Mouse (Mus musculus): ENCODE results near the gene March1. TPM values are rescaled to one million over a fixed set of nuclear protein-coding genes. Genes with fewer than 3 reads are reported as not detected.

March1 gene
- polyA plus RNA-seq, 1 experiment from 2014 or later: 0.45 TPM

DNA sequence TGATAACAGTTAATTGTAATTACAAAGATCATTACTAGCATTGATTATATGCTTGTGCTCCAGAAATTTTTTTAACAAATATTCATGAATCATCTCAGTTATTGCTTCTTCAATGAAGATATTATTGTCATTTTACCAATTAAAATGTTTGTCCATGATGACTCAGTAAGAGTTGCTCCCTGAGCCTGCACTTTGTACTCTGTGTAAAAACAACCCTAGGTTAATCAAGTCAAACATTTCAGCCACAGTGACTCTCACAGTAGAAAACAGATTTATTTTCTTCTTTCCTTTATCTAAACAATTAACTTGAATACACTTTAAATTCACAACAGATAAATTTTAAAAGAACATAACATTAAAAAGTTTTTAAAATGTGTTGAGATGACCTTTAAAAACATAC, 708.7 kb downstream of the March1 start:
- Histone ChIP-seq H3K27ac (no peak overlapping the region), H3K4me3 (replicated peaks) (no peak overlapping the region), H3K4me1 (replicated peaks) (no peaks in the 10 kb centered on the region), H3K9me3 (replicated peaks) (no peaks in the 10 kb centered on the region), H3K27me3 (no peaks in the 10 kb centered on the region), H3K4me2 (no peak overlapping the region), H3K9ac (no peak overlapping the region), H3K36me3 (no peaks in the 10 kb centered on the region)
- ATAC-seq (ENCODE audit: low read depth) (no peak), DNase-seq (no peak)

DNA sequence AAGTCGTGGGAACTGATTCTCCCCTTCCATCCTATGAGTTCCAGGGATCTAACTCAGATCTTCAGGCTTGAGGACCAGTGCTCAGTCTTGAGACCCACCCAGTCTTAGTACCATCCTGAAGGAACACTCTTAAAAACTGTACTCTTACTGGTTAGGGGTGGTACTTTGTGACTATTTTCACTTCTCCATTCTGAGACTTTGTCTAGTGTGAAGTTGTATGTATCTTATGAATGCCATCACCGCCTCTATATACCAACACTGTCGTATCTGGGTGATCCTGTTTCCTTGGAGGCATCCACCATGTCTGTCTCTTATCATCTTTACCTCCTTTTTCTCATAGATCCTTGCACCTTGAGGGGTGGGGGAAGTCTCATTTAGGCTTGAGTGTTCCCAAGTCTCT, 714.5 kb downstream of the March1 start:
- WGBS (ENCODE audit: insufficient replicate concordance): 57% methylated on average over 3 of the region's 3 CpGs
- Histone ChIP-seq H3K4me2 (no peak overlapping the region), H3K4me3 (replicated peaks) (no peak overlapping the region), H3K36me3 (no peaks in the 10 kb centered on the region), H3K27me3 (no peaks in the 10 kb centered on the region), H3K4me1 (replicated peaks) (no peaks in the 10 kb centered on the region), H3K9ac (no peak overlapping the region), H3K9me3 (replicated peaks) (no peaks in the 10 kb centered on the region), H3K27ac (no peak overlapping the region)
- DNase-seq (no peak), ATAC-seq (ENCODE audit: low read depth) (no peak)

DNA sequence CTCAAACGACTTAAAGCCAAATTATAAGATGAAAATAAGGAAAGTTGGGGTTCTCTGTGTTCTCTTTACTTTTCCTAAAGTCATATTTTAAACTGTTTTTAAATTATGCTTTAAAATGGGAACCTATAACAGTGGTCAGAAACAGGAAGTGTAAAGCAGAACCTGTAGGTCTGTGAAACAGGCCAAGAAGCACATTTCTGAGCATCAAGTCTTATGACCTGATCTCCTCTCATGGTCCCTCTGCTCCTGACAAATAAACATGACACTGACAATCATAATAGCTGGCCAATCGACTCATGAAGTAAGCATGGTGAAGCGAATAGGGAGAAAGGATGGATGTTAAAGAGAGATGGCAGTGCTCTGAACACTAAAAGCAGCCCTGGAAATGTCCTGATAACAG, 716.6 kb downstream of the March1 start:
- H3K4me3 ChIP-seq (replicated peaks): no peak overlapping the region
- no peak overlapping the region for H3K4me2 ChIP-seq
- H3K4me1 ChIP-seq (replicated peaks): no peaks in the 10 kb centered on the region
- no peak for ATAC-seq (ENCODE audit: low read depth)
- 40% methylated on average over 3 of the region's 3 CpGs for WGBS (ENCODE audit: insufficient replicate concordance)
- H3K36me3 ChIP-seq: no peaks in the 10 kb centered on the region
- H3K9me3 ChIP-seq (replicated peaks): no peaks in the 10 kb centered on the region
- no peak for DNase-seq
- no peak overlapping the region for H3K27ac ChIP-seq
- no peak overlapping the region for H3K9ac ChIP-seq
- H3K27me3 ChIP-seq: no peaks in the 10 kb centered on the region

DNA sequence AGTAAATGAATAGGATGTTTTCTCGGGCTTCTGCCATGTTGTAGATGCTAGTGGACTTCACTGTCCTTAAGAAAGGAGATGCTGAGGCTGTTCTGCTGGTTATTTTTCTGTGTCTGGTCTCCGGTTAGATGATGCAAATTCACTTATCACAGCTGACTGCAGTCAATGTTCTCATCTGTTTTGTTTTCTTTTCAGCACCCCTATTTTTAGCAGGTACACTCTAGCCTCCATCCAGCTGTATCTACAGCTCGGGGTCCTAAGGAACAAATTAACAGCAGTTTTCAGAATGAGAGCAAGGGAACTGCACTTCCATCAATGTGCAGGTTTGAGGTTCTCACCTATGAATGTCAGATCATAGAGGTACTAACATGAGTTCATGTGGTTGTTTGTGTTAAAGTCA, 721.9 kb downstream of the March1 start:
- DNase-seq: no peak

DNA sequence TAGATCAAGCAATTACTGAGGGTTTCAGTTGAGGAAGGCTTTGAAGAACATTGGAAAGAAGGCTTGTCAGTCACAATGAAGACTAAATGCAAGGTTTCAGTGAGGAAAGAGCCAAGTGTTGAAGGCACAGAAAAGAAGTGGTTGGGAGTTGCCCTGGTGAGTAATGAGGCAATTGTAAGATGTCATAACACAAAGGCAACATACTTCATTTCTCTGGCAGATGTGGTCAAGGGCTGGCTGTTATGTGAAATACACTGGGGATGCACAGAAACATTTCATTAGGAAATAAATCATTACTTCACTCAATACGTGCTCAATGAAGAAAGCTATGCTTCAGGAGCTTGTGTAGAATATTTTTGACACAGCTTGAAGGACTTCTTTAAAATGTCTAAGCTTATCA, 725.2 kb downstream of the March1 start:
- Histone ChIP-seq H3K4me1 (replicated peaks) (no peaks in the 10 kb centered on the region), H3K36me3 (no peaks in the 10 kb centered on the region), H3K27ac (no peak overlapping the region), H3K4me3 (replicated peaks) (no peak overlapping the region), H3K4me2 (no peak overlapping the region), H3K27me3 (no peaks in the 10 kb centered on the region), H3K9ac (no peak overlapping the region), H3K9me3 (replicated peaks) (no peaks in the 10 kb centered on the region)
- ATAC-seq (ENCODE audit: low read depth) (no peak), DNase-seq (no peak)
- WGBS (ENCODE audit: insufficient replicate concordance): 64% methylated on average over 1 of the region's 1 CpGs

More for the DNA sequence above, 721.9 kb downstream of the March1 start:
- H3K4me3 ChIP-seq (replicated peaks): no peak overlapping the region
- no peaks in the 10 kb centered on the region for H3K36me3 ChIP-seq
- no peaks in the 10 kb centered on the region for H3K9me3 ChIP-seq (replicated peaks)
- 57% methylated on average over 3 of the region's 3 CpGs for WGBS (ENCODE audit: insufficient replicate concordance)
- no peak overlapping the region for H3K27ac ChIP-seq
- ATAC-seq (ENCODE audit: low read depth): no peak
- H3K27me3 ChIP-seq: no peaks in the 10 kb centered on the region
- H3K9ac ChIP-seq: no peak overlapping the region
- H3K4me1 ChIP-seq (replicated peaks): no peaks in the 10 kb centered on the region
- H3K4me2 ChIP-seq: no peak overlapping the region

DNA sequence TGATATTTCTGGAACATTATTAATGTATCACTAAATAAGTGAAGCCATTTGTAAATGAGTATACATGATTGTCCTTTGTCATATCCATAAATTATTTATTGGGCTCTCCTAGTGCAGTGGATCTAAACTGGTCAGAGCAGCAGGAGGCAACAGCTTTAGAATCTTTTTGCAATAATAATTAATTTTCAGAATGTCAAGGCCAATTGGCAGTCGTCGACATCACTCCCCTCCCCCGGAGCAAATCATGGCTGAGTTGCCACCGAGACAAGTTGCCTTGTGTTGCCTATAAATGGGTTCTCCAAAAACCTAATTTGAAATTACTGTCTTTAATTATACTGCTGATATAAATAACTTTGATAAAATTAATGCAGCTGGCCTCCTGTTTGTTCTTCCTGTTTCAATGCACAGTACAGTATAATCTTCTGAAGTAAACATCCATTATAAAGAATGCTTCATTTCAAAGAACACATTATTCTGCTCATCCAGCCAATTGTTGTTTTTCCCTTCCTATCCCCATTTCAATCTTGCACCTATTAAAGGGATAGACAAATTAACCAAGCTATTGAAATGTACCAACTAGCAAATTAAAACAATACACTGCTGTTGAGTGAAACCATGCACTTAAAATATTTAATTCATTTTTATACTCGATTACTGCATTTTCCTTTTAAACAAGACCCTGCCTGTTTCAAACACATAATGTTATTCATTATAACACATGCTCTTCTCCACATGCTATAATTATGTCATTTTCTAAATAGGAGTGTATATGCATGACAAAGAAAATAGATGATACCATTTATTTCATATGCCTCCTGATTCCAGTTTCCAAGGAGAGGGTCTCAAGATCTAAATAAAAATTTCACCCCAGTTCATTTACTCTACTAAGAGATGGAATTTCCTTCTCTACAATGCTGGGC, 745.4 kb downstream of the March1 start:
- no peak overlapping the region for H3K27ac ChIP-seq
- no peaks in the 10 kb centered on the region for H3K9me3 ChIP-seq (replicated peaks)
- no peak overlapping the region for H3K4me3 ChIP-seq (replicated peaks)
- DNase-seq (no peak), ATAC-seq (ENCODE audit: low read depth) (no peak)
- no peak overlapping the region for H3K9ac ChIP-seq
- WGBS (ENCODE audit: insufficient replicate concordance): 64% methylated on average over 5 of the region's 5 CpGs
- H3K36me3 ChIP-seq: no peaks in the 10 kb centered on the region
- no peaks in the 10 kb centered on the region for H3K27me3 ChIP-seq
- no peak overlapping the region for H3K4me2 ChIP-seq
- H3K4me1 ChIP-seq (replicated peaks): no peaks in the 10 kb centered on the region

DNA sequence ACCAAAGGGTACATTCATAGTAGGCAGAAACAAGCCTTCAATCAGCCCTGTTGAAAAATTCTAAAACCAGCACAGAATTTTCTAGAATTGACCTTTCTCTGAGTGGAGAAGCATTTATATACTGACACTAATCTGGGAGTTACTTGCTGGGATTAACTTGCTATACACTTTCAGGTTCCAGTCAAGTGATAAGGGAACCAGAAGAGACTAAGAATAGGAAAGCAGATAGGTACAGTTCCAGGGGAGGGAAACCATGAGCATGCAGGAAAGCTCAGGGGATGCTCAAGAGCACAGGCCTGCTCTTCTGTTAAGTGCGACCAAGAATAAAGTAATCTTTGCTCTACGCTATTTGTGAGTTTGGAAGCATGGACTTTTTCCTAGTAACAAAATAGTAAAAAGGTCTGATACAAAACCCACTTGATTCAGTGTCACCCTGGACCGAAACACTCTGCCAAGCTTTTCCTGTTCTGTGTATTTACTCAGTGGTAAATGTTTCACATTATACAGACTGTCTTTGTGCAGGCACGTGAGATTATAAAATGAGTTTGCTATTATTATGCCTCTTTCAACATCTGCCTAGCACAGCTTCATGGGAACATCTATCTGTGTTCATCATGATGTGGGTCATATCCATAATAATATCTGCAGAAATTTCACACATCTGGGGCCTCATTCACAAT, 766.1 kb downstream of the March1 start:
- Histone ChIP-seq H3K4me2 (no peak overlapping the region), H3K9ac (no peak overlapping the region), H3K4me1 (replicated peaks) (no peaks in the 10 kb centered on the region), H3K27ac (no peak overlapping the region), H3K36me3 (no peaks in the 10 kb centered on the region), H3K27me3 (no peaks in the 10 kb centered on the region), H3K4me3 (replicated peaks) (no peak overlapping the region), H3K9me3 (replicated peaks) (no peaks in the 10 kb centered on the region)
- 60% methylated on average over 4 of the region's 4 CpGs for WGBS (ENCODE audit: insufficient replicate concordance)
- DNase-seq (no peak), ATAC-seq (ENCODE audit: low read depth) (no peak)

DNA sequence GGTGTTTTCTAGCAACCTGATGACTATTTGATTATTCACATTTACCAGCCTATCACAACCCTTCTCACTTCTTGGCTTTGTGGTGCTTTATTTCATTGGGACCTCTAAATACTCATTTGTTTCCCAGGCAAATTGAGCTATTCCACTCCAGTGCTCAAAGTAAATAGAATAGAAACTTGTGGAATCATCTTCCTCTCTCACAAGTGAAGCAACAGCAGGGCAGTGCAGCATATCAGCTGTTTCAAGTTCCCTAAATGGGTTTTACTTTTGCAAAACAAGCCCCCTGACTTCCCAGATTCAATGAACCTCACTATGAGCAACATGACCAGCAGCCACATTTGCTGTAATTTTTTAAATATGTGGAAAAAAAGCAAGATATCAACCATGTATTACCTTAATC, 768.3 kb downstream of the March1 start:
- Histone ChIP-seq H3K4me2 (no peak overlapping the region), H3K9me3 (replicated peaks) (no peaks in the 10 kb centered on the region), H3K27ac (no peak overlapping the region), H3K4me3 (replicated peaks) (no peak overlapping the region), H3K36me3 (no peaks in the 10 kb centered on the region), H3K4me1 (replicated peaks) (no peaks in the 10 kb centered on the region), H3K9ac (no peak overlapping the region), H3K27me3 (no peaks in the 10 kb centered on the region)
- DNase-seq: no peak
- no peak for ATAC-seq (ENCODE audit: low read depth)

DNA sequence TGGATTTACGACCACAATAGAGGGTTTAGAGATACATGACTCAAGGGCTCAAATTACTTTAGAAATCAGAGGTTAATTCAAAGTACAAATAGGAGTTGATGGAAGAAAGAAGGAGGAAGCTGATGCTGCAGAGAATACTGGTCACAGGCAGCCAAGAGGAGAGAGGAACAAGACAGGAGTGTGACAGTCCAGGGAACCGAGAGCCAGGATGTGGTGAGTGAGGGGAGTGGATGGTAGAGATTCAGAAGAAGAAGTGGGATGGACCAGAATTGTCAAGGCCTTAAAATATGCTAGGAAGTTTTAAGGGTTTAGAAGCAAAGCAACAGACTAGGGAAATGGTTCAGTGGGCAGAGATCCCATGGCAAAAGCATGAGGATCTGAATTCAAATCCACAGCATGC, 771.0 kb downstream of the March1 start:
- Histone ChIP-seq H3K9ac (no peak overlapping the region), H3K9me3 (replicated peaks) (no peaks in the 10 kb centered on the region), H3K27ac (no peak overlapping the region), H3K4me3 (replicated peaks) (no peak overlapping the region), H3K36me3 (no peaks in the 10 kb centered on the region), H3K4me1 (replicated peaks) (no peaks in the 10 kb centered on the region), H3K27me3 (no peaks in the 10 kb centered on the region), H3K4me2 (no peak overlapping the region)
- ATAC-seq (ENCODE audit: low read depth) (no peak), DNase-seq (no peak)
- WGBS (ENCODE audit: insufficient replicate concordance): 41% methylated on average over 2 of the region's 2 CpGs

DNA sequence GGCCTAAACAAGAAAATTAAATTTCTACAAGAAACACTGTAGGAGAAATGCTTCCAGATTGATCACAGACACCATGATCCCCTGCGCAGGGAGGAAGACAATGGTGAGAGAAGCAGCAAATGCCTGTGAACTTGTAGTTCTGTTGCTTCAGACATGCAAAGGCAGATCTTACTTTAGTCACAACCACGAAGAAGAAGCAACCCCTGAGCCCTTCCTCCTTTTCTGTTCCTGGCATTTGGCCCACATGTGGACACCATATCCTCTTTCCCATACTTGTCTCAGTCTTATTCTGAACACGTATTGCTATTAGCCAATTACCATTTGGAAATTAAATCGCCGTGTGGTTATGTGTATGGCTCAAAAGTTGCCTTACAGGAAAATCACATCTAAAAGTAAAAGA, 773.9 kb downstream of the March1 start:
- Histone ChIP-seq H3K9me3 (replicated peaks) (no peaks in the 10 kb centered on the region), H3K4me3 (replicated peaks) (no peak overlapping the region), H3K27me3 (no peaks in the 10 kb centered on the region), H3K36me3 (no peaks in the 10 kb centered on the region), H3K9ac (no peak overlapping the region), H3K4me1 (replicated peaks) (no peaks in the 10 kb centered on the region), H3K4me2 (no peak overlapping the region), H3K27ac (no peak overlapping the region)
- WGBS (ENCODE audit: insufficient replicate concordance): 66% methylated on average over 5 of the region's 5 CpGs
- ATAC-seq (ENCODE audit: low read depth) (no peak), DNase-seq (no peak)

DNA sequence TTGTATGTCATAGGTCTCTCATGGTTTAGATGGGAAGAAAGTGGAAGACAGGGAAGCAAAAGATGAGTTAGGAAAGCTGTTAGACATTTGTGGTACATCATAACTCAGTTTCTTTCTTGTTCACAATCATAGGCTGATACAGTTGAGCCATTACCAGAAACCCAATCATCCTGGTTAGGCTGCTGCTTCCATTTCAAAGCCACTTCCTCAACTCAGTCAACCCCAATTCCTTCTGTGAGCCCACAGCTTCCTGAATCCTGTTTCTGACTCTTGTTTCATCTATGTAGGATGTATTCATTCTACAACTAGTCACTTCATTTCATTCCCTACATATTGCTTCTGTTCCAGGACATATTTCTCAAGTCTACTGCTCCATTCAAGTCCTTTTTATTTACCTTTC, 775.2 kb downstream of the March1 start:
- Histone ChIP-seq H3K9ac (no peak overlapping the region), H3K27ac (no peak overlapping the region), H3K4me2 (no peak overlapping the region), H3K27me3 (no peaks in the 10 kb centered on the region), H3K36me3 (no peaks in the 10 kb centered on the region), H3K9me3 (replicated peaks) (no peaks in the 10 kb centered on the region), H3K4me1 (replicated peaks) (no peaks in the 10 kb centered on the region), H3K4me3 (replicated peaks) (no peak overlapping the region)
- no peak for ATAC-seq (ENCODE audit: low read depth)
- no peak for DNase-seq

DNA sequence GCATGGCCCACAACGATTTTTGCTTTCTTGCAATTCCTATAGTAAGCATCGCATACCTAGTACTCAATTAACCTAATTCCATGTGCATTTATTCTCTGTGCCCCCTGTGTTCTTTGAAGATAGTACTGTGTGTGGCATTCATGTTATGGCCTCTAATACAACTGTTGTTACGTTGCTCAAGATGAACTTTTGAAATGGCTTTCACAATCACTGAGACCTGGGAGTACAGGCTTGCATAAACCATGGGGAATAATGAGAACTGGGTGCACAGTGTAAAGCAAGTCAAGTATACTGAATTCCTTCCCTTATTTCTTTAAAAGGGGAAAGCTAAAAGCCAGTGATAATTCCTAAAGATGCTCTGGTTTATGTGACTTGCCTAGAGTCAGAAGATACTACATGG, 776.4 kb downstream of the March1 start:
- H3K9ac ChIP-seq: no peak overlapping the region
- ATAC-seq (ENCODE audit: low read depth): no peak

More for the DNA sequence above, 776.4 kb downstream of the March1 start:
- Histone ChIP-seq H3K4me3 (replicated peaks) (no peak overlapping the region), H3K4me1 (replicated peaks) (no peaks in the 10 kb centered on the region), H3K4me2 (no peak overlapping the region), H3K27me3 (no peaks in the 10 kb centered on the region), H3K9me3 (replicated peaks) (no peaks in the 10 kb centered on the region), H3K27ac (no peak overlapping the region), H3K36me3 (no peaks in the 10 kb centered on the region)
- no peak for DNase-seq
- 55% methylated on average over 3 of the region's 3 CpGs for WGBS (ENCODE audit: insufficient replicate concordance)

Data from liver, embryonic 13.5 days (tissue).